Mouse (Mus musculus): Measurements from ENCODE around the gene Oit1. TPM values are rescaled to one million over a fixed set of nuclear protein-coding genes. Genes with fewer than 3 reads are reported as not detected.

Oit1 gene
- total and polyA plus RNA-seq, 3 experiments = 1.8 TPM; not detected in 2

DNA sequence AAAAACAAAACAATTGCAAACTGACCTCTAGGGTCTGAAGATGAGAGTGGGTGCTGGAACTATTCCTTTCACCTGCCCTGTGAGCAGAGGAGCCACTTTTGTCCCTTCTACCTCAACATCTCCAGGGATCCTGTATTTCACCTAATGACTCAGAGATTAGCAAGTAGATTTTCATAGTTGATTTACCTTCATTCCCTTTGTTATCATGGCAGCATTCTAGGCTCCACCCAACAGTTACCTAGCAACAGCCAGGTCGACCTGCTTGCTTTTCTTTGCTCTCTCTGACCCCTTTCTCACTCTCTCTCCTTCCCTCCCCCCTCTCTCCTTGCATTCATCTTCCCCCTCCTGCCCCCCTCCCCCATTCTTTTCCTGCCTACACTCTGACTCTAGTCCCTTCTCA is 11.4 kb downstream of the Oit1 start:
- Histone ChIP-seq H3K79me2 (replicated peaks; ENCODE audit: control insufficient read depth, insufficient read depth, low read length) (no peaks in the 10 kb centered on the region), H3K4me3 (no peak overlapping the region), H3K27ac (no peak overlapping the region), H3K36me3 (ENCODE audit: control insufficient read depth, insufficient read depth, low read length) (no peaks in the 10 kb centered on the region), H3K27me3 (ENCODE audit: control insufficient read depth, insufficient read depth, low read length) (no peaks in the 10 kb centered on the region), H3K4me1 (ENCODE audit: control insufficient read depth, insufficient read depth, low read length) (no peaks in the 10 kb centered on the region), H3K9ac (ENCODE audit: low read depth, low read length) (no peak overlapping the region)
- intact Hi-C loops (cut with DNase I) = no loop called here
- DNase-seq = no peak
- TF ChIP-seq EP300 (IDR thresholded peaks at IDR 0.05; ENCODE audit: insufficient read depth, low read depth, low read length) = no peak
- no peak for TF ChIP-seq POLR2A (IDR thresholded peaks at IDR 0.05; ENCODE audit: insufficient read depth, low read depth, low read length)
- no peak for TF ChIP-seq CTCF (IDR thresholded peaks at IDR 0.05)
- 11% methylated on average over 1 of the region's 1 CpGs for WGBS

DNA sequence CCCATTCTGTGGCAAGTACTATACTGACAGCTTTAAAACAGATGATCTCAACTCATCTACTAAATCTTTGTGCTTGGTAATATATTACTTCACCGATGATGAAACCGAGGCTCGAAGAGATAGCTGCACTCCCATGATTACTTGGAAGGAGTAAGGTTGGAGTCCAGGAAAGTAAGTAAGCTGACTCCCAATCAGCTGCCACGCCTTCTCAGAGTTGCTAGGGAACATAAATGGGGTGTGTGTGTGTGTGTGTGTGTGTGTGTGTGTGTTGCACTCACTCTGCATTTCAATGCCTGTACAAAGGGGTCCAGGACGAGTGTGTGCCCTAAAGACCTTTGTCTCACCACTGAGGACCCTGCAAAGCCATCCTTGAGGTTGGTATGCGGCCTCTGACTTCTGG is 12.7 kb downstream of the Oit1 start:
- H3K36me3 ChIP-seq (ENCODE audit: control insufficient read depth, insufficient read depth, low read length) = no peaks in the 10 kb centered on the region
- H3K4me1 ChIP-seq (ENCODE audit: control insufficient read depth, insufficient read depth, low read length) = no peaks in the 10 kb centered on the region
- no peaks in the 10 kb centered on the region for H3K27me3 ChIP-seq (ENCODE audit: control insufficient read depth, insufficient read depth, low read length)
- H3K4me3 ChIP-seq = no peak overlapping the region
- no peaks in the 10 kb centered on the region for H3K79me2 ChIP-seq (replicated peaks; ENCODE audit: control insufficient read depth, insufficient read depth, low read length)
- WGBS = 78% methylated on average over 6 of the region's 6 CpGs
- H3K27ac ChIP-seq = no peak overlapping the region
- intact Hi-C loops (cut with DNase I) = no loop called here
- no peak for DNase-seq
- TF ChIP-seq POLR2A (IDR thresholded peaks at IDR 0.05; ENCODE audit: insufficient read depth, low read depth, low read length) = no peak
- no peak for TF ChIP-seq CTCF (IDR thresholded peaks at IDR 0.05)
- TF ChIP-seq EP300 (IDR thresholded peaks at IDR 0.05; ENCODE audit: insufficient read depth, low read depth, low read length) = no peak
- H3K9ac ChIP-seq (ENCODE audit: low read depth, low read length) = no peak overlapping the region

DNA sequence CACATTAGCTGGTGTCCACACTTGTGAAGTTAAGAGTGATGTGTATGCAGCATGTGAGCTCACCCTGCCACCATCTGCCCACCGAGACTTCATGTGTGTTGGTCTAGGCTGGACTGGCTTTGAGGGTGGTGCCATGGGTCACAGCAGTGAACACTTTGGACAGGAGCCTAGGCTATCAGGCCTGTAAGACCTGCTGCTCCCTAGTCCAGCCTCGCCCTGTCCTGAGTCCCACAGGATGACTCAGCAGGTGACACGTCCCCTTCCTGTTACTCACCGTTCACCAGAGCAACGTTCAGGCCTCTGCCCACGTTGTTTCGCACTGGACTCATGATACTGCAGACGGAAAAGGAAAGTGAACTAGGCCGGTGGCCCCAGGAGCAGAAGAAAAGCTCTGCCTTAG is 21.7 kb downstream of the Oit1 start:
- no peak for TF ChIP-seq EP300 (IDR thresholded peaks at IDR 0.05; ENCODE audit: insufficient read depth, low read depth, low read length)
- no peak for TF ChIP-seq POLR2A (IDR thresholded peaks at IDR 0.05; ENCODE audit: insufficient read depth, low read depth, low read length)
- TF ChIP-seq CTCF (IDR thresholded peaks at IDR 0.05) = no peak
- DNase-seq = no peak
- intact Hi-C loops (cut with DNase I) = no loop called here

DNA sequence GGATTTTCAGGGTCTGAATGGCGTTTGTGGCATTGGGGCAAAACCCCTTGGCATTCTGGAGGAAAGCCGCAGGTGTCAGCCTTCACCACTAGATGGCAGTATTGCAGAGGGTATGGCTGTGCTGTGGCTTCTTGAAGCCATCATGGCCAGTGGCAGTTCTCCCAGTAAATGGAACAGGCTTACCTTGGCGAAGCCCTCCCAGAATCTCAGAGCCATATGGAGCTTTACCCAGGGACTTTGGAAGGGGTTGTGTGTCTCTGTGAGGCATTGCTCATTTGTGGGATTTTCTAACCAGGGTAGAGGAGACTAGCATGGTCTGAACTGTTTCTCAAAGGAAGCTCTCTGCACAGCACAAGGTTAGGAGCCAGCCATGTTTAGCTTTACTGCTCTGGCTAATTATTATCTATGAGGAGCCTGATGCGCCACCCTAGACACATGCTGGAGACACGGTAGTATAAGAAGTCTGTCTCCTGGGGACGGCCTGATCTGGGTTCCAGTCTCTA is 22.5 kb downstream of the Oit1 start:
- Histone ChIP-seq H3K4me3 (no peak overlapping the region), H3K79me2 (replicated peaks; ENCODE audit: control insufficient read depth, insufficient read depth, low read length) (no peaks in the 10 kb centered on the region), H3K27me3 (ENCODE audit: control insufficient read depth, insufficient read depth, low read length) (no peaks in the 10 kb centered on the region), H3K9ac (ENCODE audit: low read depth, low read length) (no peak overlapping the region), H3K4me1 (ENCODE audit: control insufficient read depth, insufficient read depth, low read length) (no peaks in the 10 kb centered on the region), H3K27ac (no peak overlapping the region), H3K36me3 (ENCODE audit: control insufficient read depth, insufficient read depth, low read length) (no peaks in the 10 kb centered on the region)
- peak; percentile 38 to 58 for DNase-seq
- peak; percentile 73 for TF ChIP-seq EP300 (IDR thresholded peaks at IDR 0.05; ENCODE audit: insufficient read depth, low read depth, low read length)
- no peak for TF ChIP-seq POLR2A (IDR thresholded peaks at IDR 0.05; ENCODE audit: insufficient read depth, low read depth, low read length)
- TF ChIP-seq CTCF (IDR thresholded peaks at IDR 0.05) = no peak; the same call in 1 of the 2 replicates
- intact Hi-C loops (cut with DNase I) = no loop called here
- WGBS = 39% methylated on average over 6 of the region's 6 CpGs

More for the DNA sequence above, 21.7 kb downstream of the Oit1 start:
- no peaks in the 10 kb centered on the region for H3K27me3 ChIP-seq (ENCODE audit: control insufficient read depth, insufficient read depth, low read length)
- 42% methylated on average over 9 of the region's 9 CpGs for WGBS
- H3K4me1 ChIP-seq (ENCODE audit: control insufficient read depth, insufficient read depth, low read length) = no peaks in the 10 kb centered on the region
- no peaks in the 10 kb centered on the region for H3K79me2 ChIP-seq (replicated peaks; ENCODE audit: control insufficient read depth, insufficient read depth, low read length)
- H3K36me3 ChIP-seq (ENCODE audit: control insufficient read depth, insufficient read depth, low read length) = no peaks in the 10 kb centered on the region
- no peak overlapping the region for H3K4me3 ChIP-seq
- H3K27ac ChIP-seq = no peak overlapping the region
- H3K9ac ChIP-seq (ENCODE audit: low read depth, low read length) = no peak overlapping the region

DNA sequence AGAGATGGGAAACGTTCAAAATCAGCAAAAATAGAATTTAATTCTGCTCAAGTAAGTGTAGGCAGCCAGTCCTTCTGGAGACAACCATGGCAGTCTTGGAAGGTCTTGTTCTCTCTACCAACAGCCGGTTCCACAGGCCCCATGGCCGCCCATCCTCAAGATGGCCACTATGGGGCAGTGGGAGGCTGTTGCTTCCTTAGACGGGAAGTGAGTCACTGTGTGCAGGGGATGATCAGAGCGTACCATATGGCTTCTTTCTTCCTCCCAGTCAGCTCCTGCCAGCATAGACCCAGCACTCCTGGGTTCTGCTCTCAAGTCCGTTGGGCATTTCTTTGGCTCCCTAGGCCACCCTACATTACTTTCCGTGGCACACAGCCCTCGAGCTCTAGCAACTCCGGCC is 29.6 kb downstream of the Oit1 start:
- no peak for DNase-seq
- no peaks in the 10 kb centered on the region for H3K36me3 ChIP-seq (ENCODE audit: control insufficient read depth, insufficient read depth, low read length)
- no peaks in the 10 kb centered on the region for H3K79me2 ChIP-seq (replicated peaks; ENCODE audit: control insufficient read depth, insufficient read depth, low read length)
- TF ChIP-seq EP300 (IDR thresholded peaks at IDR 0.05; ENCODE audit: insufficient read depth, low read depth, low read length) (no peak), POLR2A (IDR thresholded peaks at IDR 0.05; ENCODE audit: insufficient read depth, low read depth, low read length) (no peak)
- intact Hi-C loops (cut with DNase I) = loop anchor here (5.0 kb wide), 1 partner anchor 382 kb away; no protein-coding TSS in a partner anchor
- no peaks in the 10 kb centered on the region for H3K4me1 ChIP-seq (ENCODE audit: control insufficient read depth, insufficient read depth, low read length)
- no peak overlapping the region for H3K27ac ChIP-seq
- WGBS = 53% methylated on average over 9 of the region's 9 CpGs
- H3K4me3 ChIP-seq = no peak overlapping the region
- no peaks in the 10 kb centered on the region for H3K27me3 ChIP-seq (ENCODE audit: control insufficient read depth, insufficient read depth, low read length)
- H3K9ac ChIP-seq (ENCODE audit: low read depth, low read length) = no peak overlapping the region

DNA sequence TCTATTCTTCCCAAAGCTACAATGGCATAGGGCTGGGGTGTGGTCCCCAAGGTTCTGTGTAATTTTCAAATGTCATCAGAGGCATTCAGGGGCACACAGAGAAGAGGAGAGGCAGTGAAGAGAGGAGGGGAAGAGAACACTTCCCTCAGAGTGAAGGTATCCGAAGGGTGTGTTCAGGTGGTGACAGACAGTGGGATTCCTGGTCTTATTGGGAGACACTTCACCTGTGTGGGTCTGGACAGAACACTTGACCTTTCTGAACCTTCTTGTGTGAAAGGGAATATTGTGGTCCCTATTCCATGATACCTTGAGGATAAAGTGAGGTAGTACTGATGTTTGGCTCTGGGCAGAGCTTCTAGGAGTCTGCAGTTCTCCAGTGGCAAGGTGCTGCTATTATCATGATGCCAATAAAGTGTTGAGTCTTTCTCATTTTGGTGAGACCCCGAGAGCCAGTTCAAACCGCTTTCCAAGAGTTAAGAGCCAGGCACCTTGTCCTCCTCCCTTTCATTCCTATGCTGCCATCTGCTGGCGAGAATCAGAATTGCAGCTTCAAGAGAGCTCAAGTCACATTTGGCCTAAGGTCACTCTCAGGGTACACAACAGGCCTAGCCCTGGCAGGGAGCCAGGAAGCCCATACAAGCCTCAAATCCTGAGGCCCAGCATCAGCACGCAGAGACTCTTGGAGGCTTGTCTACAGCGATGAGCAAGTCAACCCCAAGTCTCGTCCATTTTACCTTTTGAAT is 32.1 kb downstream of the Oit1 start:
- Histone ChIP-seq H3K9ac (ENCODE audit: low read depth, low read length) (no peak overlapping the region), H3K4me3 (no peak overlapping the region), H3K27ac (no peak overlapping the region), H3K79me2 (replicated peaks; ENCODE audit: control insufficient read depth, insufficient read depth, low read length) (no peaks in the 10 kb centered on the region), H3K27me3 (ENCODE audit: control insufficient read depth, insufficient read depth, low read length) (no peaks in the 10 kb centered on the region), H3K4me1 (ENCODE audit: control insufficient read depth, insufficient read depth, low read length) (peaks cover 4% of the 10 kb centered on the region; the same call in 1 of the 2 replicates), H3K36me3 (ENCODE audit: control insufficient read depth, insufficient read depth, low read length) (no peaks in the 10 kb centered on the region)
- no peak for TF ChIP-seq POLR2A (IDR thresholded peaks at IDR 0.05; ENCODE audit: insufficient read depth, low read depth, low read length)
- TF ChIP-seq CTCF (IDR thresholded peaks at IDR 0.05) = peak; percentile 99; the same call in 1 of the 2 replicates
- TF ChIP-seq EP300 (IDR thresholded peaks at IDR 0.05; ENCODE audit: insufficient read depth, low read depth, low read length) = peak; percentile 68; the same call in 1 of the 2 replicates
- intact Hi-C loops (cut with DNase I) = loop anchor here (1.0 to 5.0 kb wide), 5 partner anchors 46 to 379 kb away; no protein-coding TSS in a partner anchor
- DNase-seq = peak; percentile 73 to 89
- 28% methylated on average over 7 of the region's 7 CpGs for WGBS
